23 mouse cellular contexts compared by ENCODE assay signal in the genomic region with DNA sequence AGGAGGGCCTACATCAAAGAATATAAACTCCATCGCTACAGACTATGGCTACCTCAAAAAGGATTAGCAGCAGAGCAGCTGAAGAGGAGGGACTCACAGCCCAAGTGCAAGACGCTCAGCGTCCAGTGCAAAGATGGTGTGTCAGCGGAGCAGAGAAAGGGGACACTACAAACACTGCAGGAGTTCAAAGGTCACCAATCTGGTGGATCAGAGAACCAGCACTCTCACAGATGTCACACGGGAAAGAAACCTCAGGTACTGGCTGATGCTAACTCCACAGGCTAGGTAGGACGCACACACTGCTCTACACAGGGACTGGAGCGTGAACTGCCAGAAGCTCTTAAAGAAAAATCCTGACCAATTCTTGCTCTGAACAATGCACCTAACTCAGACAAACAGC. TPM values are rescaled to one million over a fixed set of nuclear protein-coding genes. Genes with fewer than 3 reads are reported as not detected.
"Had no signal": no experiment of that assay in that cellular context is flagged by ENCODE, and none has a peak within 500 bp of the region (broad histone marks: within the 10 kb centered on the region; RNA-seq: fewer than 3 reads in every experiment).

No protein-coding gene starts in this region.

- H3K27me3 ChIP-seq: liver, embryonic 15.5 days; lung, embryonic 15.5 days; megakaryocyte, embryonic 14.5 days; midbrain, embryonic 12.5 days; midbrain, embryonic 15.5 days; neural tube, embryonic 12.5 days; stomach, embryonic 15.5 days had no signal

- H3K4me3 ChIP-seq: liver, embryonic 15.5 days; lung, embryonic 15.5 days; megakaryocyte, embryonic 14.5 days; midbrain, embryonic 12.5 days; midbrain, embryonic 15.5 days; neural tube, embryonic 12.5 days; stomach, embryonic 15.5 days had no signal

- H3K27ac ChIP-seq: liver, embryonic 15.5 days; lung, embryonic 15.5 days; macrophage; midbrain, embryonic 12.5 days; midbrain, embryonic 15.5 days; neural tube, embryonic 12.5 days; stomach, embryonic 15.5 days; stomach, postnatal 0 days had no signal

- H3K9me3 ChIP-seq: liver, embryonic 15.5 days; lung, embryonic 15.5 days; megakaryocyte, embryonic 14.5 days; midbrain, embryonic 12.5 days; midbrain, embryonic 15.5 days; neural tube, embryonic 12.5 days; stomach, embryonic 15.5 days had no signal

- DNase-seq: liver, postnatal 0 days; lung, adult 2 months; lung, postnatal 14 days; lung, postnatal 36 days; right cerebral cortex, postnatal 14 days; thymus, adult 2 months; thymus, postnatal 25 days; thymus, postnatal 4 days had no signal

- H3K9ac ChIP-seq: liver, embryonic 15.5 days; liver, postnatal 0 days; lung, embryonic 15.5 days; midbrain, embryonic 12.5 days; midbrain, embryonic 15.5 days; neural tube, embryonic 12.5 days; stomach, embryonic 15.5 days had no signal

- ATAC-seq: liver, postnatal 0 days; lung, postnatal 0 days; midbrain, embryonic 15.5 days had no signal

- H3K4me1 ChIP-seq: lung, embryonic 15.5 days; midbrain, embryonic 12.5 days; midbrain, embryonic 15.5 days; neural tube, embryonic 12.5 days; stomach, embryonic 15.5 days had no signal

- H3K4me2 ChIP-seq: liver, embryonic 15.5 days; lung, embryonic 15.5 days; midbrain, embryonic 12.5 days; midbrain, embryonic 15.5 days; neural tube, embryonic 12.5 days; stomach, embryonic 15.5 days had no signal

RNA-seq across cellular contexts. Expression of a gene that starts 12.9 kb away (rescaled TPM):
- total RNA-seq: megakaryocyte progenitor cell, adult 5-6 weeks; midbrain, postnatal 0 days; neutrophil, adult 5-6 weeks had no signal
- polyA plus RNA-seq: liver, embryonic 15.5 days; liver, postnatal 0 days; lung, embryonic 15.5 days; macrophage; midbrain, embryonic 12.5 days; midbrain, embryonic 15.5 days; neural tube, embryonic 12.5 days; neural tube, embryonic 14.5 days had no signal

RNA-seq across cellular contexts. Expression of a gene that starts 51.7 kb away (rescaled TPM):
- total RNA-seq: monocyte, adult 5-6 weeks; neutrophil, adult 5-6 weeks had no signal
